Mouse (Mus musculus) spleen, postnatal 4 days (tissue): ENCODE data around the gene Nectin1.
A peak's percentile ranks its signal among the peaks of the same experiment; 100 is the strongest.

Experiments
- DNase-seq, 2 experiments: peaks; one replicate each; pipeline ENCODE4 v3.0.0; 2022; ENCODE audit warnings: low spot score in 2 of 2

Gene Nectin1

GRCm38 (mm10) chr9:43743647-43744137 lies at the start of gene Nectin1:
Nectin1 (plus strand) TSS chr9:43743984.
- DNase-seq: peak; percentile 60 to 84

- no peak for DNase-seq
Measured at GRCm38 (mm10) chr9:43698080-43698712, 45.6 kb upstream of the Nectin1 start.

- no peak for DNase-seq
Measured at GRCm38 (mm10) chr9:43698841-43699240, 44.9 kb upstream of the Nectin1 start.

DNA sequence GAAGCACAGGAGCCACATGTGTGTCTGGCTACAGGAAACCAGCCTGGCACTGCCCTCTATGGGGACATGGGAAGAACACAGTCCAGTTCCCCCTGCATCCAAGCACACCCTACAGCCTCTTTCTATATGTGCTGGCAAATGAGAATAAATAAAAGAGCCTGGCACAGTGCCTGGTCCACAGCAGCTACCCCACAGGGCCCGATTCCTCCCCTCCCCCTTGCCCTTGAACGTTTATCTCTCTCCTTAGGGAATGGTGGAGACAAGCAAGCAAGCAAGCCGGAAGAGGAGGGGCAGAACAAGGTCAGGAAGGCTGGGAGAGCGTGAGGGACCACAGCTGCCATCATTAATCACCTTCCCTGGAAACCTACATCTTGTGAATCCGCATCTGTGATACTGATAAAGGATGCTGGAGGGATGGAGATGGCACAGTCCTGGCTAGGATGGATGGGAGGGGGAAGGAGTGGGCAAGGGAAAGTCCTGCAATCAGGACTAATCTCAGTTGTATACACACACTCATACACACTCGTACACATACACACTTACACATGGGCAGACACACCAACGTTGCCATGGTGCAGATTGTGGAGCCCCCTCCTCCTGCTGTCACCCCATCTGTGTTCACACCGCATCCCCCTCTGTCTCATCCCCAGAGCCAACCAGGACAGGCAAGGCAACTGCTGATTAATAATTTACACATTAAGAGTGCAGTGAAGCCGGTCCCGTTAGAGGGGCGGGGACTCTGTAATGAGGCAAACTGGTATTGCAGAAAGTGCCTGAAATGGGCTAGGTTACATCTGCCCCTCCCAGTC lies 44.2 kb upstream of the Nectin1 start:
- DNase-seq: no peak

GRCm38 (mm10) chr9:43700226-43700579 lies 43.6 kb upstream of the Nectin1 start:
- DNase-seq: no peak

DNA sequence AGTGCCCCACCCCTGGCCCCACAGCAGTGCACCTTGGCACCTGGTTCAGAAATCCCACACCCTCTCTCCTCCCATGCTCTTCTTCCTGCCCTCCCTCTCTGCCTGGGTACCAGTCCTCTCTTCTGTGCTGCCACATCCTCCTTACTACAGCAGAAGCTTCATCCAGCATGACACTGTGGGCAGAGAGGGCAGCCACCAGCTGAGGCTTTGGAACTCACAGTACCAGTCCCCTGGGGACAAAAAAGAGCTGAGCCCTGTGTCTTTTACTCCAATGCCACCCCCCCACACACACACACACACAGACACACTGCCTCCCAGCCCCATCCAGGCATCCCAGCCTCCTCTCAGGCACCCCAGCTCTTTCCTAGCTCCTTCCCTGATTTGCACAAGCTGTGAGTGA lies 42.0 kb upstream of the Nectin1 start:
- no peak for DNase-seq

- DNase-seq: no peak
Measured at GRCm38 (mm10) chr9:43707571-43707970, 36.2 kb upstream of the Nectin1 start.

DNA sequence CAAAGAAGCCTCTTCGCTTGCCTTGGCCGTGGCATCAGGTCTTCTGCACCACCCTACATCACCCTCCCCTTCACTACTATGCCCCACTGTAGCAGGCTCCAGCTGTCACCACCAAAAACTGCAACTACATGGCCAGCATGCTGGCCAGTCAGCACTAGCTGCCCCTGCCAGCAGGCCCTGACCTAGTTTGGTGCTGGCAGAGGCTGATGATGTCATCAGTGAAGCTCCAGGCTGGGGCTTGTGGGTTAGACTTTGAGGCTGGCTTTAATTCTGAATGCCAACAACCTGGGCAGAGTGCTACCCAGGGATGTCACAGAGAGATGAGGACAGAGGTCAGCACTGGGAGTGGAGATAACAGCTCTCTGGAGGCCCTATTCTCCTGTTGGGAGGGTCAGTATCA lies 35.1 kb upstream of the Nectin1 start:
- DNase-seq: no peak

GRCm38 (mm10) chr9:43713432-43713831 lies 30.4 kb upstream of the Nectin1 start:
- DNase-seq: no peak

DNA sequence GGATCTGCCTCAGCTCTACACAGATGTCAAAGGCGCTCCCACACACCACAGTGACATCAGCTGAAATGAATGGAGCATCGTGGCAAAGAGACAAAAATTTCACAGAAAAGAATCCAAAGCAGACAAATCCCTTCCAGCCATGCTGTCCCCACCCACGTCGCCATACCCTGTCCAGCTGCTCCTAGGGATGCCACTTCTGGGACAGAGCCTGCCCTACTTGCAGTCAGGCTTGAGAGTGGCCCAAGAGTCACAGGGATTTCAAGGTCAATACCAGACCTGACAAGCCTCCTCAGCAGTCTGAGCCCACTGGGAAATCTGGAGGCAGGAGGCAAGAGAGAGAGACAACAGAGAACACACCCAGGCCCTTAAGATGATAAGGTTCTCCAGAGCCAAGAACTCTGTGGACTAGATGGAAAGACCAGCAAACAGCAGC lies 24.4 kb upstream of the Nectin1 start:
- DNase-seq: no peak

GRCm38 (mm10) chr9:43720046-43720445 lies 23.7 kb upstream of the Nectin1 start:
- DNase-seq: no peak

GRCm38 (mm10) chr9:43724093-43724492 lies 19.7 kb upstream of the Nectin1 start:
- DNase-seq: no peak

DNA sequence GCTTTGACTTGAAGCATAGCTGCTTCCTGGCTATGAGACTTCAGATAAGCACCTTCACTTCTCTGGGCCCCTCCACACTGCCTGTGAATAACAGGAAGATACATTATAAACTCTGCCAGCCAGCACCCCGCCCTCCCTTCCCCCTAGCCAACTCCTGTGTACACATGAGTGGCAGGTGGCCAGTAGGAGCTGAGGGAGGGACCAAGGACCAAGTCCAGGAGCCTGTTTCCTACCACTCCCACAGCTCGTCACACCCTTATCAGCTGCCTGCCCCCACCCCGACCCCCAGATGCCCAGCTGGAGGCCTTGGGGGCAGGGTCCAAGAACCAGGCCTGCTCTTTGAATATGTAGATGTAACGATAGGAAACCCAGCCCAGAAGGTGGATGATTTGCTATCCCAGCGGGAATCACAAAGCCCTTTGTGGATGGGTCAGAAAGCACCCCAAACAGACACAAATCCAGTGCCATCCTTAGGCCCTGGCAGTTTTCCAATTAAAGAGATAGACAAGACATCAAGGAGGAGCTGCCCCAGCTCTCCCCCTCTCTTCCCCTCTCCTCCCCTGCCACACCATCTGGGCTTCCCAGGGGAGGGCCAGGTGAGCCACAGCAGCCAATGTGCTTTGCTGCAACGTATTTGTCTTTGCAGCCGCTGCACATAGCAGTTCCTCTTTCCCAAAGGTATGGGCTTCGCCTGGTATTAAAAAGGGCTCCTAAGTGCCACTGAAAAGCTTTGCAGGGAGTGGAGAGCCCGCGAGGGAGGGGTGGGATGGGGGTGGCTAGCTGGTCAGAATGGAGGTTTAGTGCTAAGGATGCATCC lies 14.1 kb upstream of the Nectin1 start:
- DNase-seq: no peak

- DNase-seq: no peak
Measured at GRCm38 (mm10) chr9:43730284-43731027, 13.3 kb upstream of the Nectin1 start.

GRCm38 (mm10) chr9:43731880-43732279 lies 11.9 kb upstream of the Nectin1 start:
- DNase-seq: no peak

DNA sequence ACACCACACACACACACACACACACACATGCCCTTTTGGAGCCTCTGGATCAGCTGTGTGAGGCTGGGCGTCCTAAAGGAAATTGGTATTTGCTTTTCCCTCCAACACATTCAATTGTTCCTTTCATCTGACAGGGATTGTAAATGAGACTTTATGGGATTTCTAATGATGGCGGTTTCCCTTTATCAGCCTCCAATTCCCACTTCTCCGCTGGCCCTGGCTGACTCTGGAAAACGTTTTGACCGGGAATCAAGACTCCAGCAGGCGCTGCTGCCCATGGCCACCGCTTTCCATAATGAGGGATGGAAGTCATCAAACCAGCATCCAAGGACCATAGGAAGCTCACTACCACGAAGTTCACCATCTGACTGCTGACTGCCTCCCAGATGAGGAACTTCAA lies 11.1 kb upstream of the Nectin1 start:
- no peak for DNase-seq

DNA sequence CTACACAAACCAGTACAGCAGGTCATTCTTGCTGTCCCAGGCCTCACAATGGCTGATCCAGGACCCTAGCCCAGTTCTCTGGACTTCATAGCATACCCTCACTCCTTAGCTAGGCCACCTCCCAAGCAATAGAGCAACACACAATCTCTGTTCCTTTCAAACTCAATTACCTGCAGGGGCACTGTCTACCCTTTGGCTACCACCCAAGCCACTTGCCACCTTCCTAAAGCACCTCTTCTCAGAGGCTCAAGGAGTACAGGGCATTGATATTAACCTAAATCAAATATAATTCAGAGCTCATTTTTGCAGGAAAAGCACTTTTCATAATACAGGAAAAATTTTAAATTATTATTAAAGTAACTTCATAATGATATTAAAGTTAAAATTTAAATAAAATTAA lies 8.8 kb upstream of the Nectin1 start:
- DNase-seq: no peak

DNA sequence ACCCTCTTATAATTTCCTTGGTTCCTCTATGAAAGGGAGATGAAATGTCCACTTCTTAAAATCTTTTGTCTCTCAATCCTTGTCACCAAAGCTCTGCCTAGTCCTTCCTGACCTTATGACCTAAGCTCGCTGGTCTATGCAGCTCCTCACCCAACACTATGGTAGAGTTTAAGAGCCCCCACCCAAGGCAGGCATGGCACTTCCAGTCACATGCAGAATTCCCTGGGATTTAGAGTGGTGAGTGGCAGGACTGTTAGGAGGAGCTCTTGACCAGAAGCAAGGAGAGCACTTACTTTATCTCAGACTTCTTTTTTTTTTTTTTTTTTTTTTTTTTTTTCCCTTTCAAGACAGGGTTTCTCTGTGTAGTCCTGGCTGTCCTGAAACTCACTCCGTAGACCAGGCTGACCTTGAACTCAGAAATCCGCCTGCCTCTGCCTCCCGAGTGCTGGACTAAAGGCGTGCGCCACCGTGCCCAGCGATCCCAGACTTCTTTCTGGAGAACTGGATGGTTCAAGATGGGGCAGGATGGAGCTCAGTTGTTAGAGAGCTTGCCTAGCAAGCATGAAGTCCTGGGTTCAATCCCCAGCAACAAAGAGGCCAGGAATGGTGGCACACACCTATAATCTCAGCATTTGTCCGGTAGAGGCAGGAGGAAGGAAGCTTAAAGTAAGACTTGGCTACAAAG lies 7.6 kb upstream of the Nectin1 start:
- no peak for DNase-seq

DNA sequence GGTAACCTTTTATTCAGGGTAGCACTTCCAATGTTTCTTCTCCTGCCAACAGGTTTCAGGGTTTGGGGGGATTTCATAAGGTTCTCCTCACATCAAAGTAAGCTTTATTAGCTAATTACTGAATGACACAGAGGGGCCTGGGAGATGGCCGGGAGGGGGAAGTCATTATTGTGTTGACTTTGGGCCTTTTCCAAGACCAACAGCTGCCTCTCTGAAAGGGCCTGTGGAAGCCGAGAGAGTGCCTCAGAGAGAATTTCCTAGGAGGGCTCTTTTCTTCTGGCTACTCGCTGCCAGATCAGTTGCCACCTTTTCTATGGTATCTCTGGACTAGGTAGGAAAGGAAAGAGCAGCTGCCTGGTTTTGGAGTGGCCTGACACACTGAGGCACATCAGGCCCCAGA lies 6.5 kb upstream of the Nectin1 start:
- no peak for DNase-seq

- no peak for DNase-seq
Measured at GRCm38 (mm10) chr9:43737871-43738292, 5.9 kb upstream of the Nectin1 start.

DNA sequence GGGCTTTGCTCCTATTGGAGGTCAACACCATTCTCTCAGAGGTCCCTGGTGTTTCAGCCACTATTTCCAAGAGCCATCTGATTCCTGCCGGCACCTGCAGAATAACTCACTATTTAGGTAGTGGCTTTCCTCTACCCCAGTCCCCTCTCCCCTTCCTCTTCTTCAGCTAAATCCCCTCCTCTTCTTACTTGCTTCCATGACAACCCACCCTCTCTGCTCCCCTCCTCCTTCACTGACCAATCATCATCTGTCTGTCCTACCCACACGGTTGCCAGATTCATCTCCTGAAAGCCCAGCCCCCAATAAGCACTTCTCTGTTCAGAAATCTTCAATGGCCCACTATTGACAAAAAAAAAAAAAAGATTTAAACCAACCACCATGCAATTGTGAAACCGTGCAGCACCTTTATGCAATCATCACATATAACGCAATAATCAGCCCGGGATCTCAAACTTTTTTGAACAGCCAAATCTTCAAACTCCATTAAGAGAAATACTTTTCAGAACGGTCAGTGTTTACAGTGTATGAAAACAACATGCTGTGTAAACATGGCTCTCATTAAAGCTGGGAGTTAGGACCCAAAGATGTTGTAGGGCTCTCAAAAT lies 5.2 kb upstream of the Nectin1 start:
- no peak for DNase-seq
